Mouse (Mus musculus): ENCODE data around the gene Snx18. TPM values are rescaled to one million over a fixed set of nuclear protein-coding genes. Genes with fewer than 3 reads are reported as not detected.
A peak's percentile ranks its signal among the peaks of the same experiment; 100 is the strongest.

The Snx18 gene
- polyA plus RNA-seq, 1 experiment = 19.9 TPM

DNA sequence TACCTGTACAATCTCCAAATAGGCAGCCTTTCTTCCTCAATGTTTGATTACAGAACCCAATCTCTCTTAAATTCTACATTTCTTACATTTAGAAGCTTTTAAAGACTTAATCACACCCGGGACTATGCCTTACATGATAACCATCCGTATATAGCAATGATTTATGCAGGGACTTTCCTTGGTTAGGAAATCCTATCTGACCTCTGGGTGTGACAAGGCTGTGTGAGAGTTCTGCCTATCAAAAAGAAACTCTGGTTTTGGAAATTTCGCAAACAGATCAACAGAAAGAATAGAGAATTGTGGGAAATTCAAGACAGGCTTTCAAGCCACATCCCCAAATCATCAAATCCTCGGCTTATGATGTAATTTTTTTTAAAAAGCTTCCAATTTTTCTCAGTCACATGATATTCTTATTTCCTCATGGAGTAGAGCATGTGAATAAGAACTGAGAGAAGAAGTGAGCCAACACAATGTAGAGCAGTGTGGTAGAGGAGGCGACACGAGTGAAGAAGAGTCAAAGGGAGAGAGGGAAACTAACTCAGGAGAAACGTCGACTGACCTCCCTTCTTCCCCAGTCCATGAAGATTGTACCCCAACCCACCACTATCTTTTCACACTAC is 70.4 kb downstream of the Snx18 start:
- Histone ChIP-seq H3K79me2 (ENCODE audit: control insufficient read depth, insufficient read depth) (no peaks in the 10 kb centered on the region), H3ac (ENCODE audit: control insufficient read depth, insufficient read length) (no peak overlapping the region), H3K36me3 (ENCODE audit: control insufficient read depth, insufficient read depth) (no peaks in the 10 kb centered on the region), H3K27me3 (ENCODE audit: control insufficient read depth, insufficient read depth, insufficient read length) (no peaks in the 10 kb centered on the region), H3K4me2 (ENCODE audit: low read depth) (no peak overlapping the region), H3K4me3 (no peak overlapping the region)
- TF ChIP-seq TCF3 (IDR thresholded peaks at IDR 0.05; ENCODE audit: insufficient read length, low read depth) = no peak
- TF ChIP-seq POLR2AphosphoS2 (IDR thresholded peaks at IDR 0.05; ENCODE audit: insufficient read length, low read depth) = no peak
- no peak for TF ChIP-seq MAX (IDR thresholded peaks at IDR 0.05; ENCODE audit: low read depth)
- TF ChIP-seq CEBPB (IDR thresholded peaks at IDR 0.05; ENCODE audit: insufficient read depth, poor library complexity, severe bottlenecking) = peak; percentile 56; the same call in 1 of the 2 replicates
- TF ChIP-seq REST (IDR thresholded peaks at IDR 0.05; ENCODE audit: insufficient read depth, insufficient read length) = no peak
- no peak for TF ChIP-seq MYOG (IDR thresholded peaks at IDR 0.05; ENCODE audit: control insufficient read depth in 1 of 3, insufficient read depth in 1 of 3, insufficient read length in 2 of 3, low read depth in 2 of 3)

DNA sequence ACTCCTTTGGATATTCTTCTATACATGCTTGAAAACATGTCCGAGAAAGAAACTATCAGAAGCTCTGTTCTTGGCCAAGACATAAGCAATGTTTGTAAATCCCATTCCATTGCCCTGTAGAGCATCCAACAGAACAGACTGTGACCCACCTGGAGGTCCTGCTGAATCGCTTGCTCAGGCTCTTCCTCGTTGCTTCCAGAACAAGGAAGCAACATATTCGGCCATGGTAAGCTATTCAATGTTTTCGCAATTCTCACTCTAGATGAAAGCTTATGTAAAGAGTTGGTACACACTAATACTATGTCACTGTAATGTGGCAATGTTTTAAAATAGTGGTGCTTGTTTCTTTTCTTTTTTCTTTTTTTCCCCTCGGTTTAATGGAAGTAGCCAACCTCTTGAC is 76.0 kb downstream of the Snx18 start:
- TF ChIP-seq E2F4 (IDR thresholded peaks at IDR 0.05; ENCODE audit: insufficient read depth) (no peak), CEBPB (IDR thresholded peaks at IDR 0.05; ENCODE audit: insufficient read depth, poor library complexity, severe bottlenecking) (no peak), POLR2A (IDR thresholded peaks at IDR 0.05; ENCODE audit: insufficient read length, low read depth) (no peak), REST (IDR thresholded peaks at IDR 0.05; ENCODE audit: insufficient read depth, insufficient read length) (no peak), USF1 (IDR thresholded peaks at IDR 0.05; ENCODE audit: low read depth) (no peak), SRF (IDR thresholded peaks at IDR 0.05; ENCODE audit: control insufficient read depth, insufficient read length, low read depth) (no peak), MAX (IDR thresholded peaks at IDR 0.05; ENCODE audit: low read depth) (no peak), MYOD1 (IDR thresholded peaks at IDR 0.05; ENCODE audit: control insufficient read depth in 1 of 3, insufficient read length in 2 of 3, low read depth in 2 of 3) (no peak), POLR2AphosphoS2 (IDR thresholded peaks at IDR 0.05; ENCODE audit: insufficient read length, low read depth) (no peak), MYOG (IDR thresholded peaks at IDR 0.05; ENCODE audit: control insufficient read depth in 1 of 3, insufficient read depth in 1 of 3, insufficient read length in 2 of 3, low read depth in 2 of 3) (no peak), TCF12 (IDR thresholded peaks at IDR 0.05; ENCODE audit: insufficient read depth, poor library complexity, severe bottlenecking) (no peak), TCF3 (IDR thresholded peaks at IDR 0.05; ENCODE audit: insufficient read length, low read depth) (no peak)
- Histone ChIP-seq H3K36me3 (ENCODE audit: control insufficient read depth, insufficient read depth) (no peaks in the 10 kb centered on the region), H3K4me2 (ENCODE audit: low read depth) (no peak overlapping the region), H3K79me2 (ENCODE audit: control insufficient read depth, insufficient read depth) (no peaks in the 10 kb centered on the region), H3K27me3 (ENCODE audit: control insufficient read depth, insufficient read depth, insufficient read length) (no peaks in the 10 kb centered on the region), H3ac (ENCODE audit: control insufficient read depth, insufficient read length) (no peak overlapping the region), H3K4me3 (no peak overlapping the region)

Other genes with a start within 250 kb of the Snx18 start
- 13.3 TPM for gene Hspb3, start 45.1 kb upstream of the Snx18 start, polyA plus RNA-seq (2012; fragmentation: generic; extraction: Trizol)
- 11.1 TPM for gene Arl15, start 175.9 kb upstream of the Snx18 start, polyA plus RNA-seq (2012; fragmentation: generic; extraction: Trizol)